Mouse (Mus musculus) embryonic facial prominence, embryonic 11.5 days (tissue): ENCODE measurements around the gene Ripply3. TPM values are rescaled to one million over a fixed set of nuclear protein-coding genes. Genes with fewer than 3 reads are reported as not detected.

ENCODE experiments used
- ATAC-seq: fragments of 200-750 bp; cut with Nextera tagmentation; replicated peaks from 2 replicates; pipeline ENCODE4 v1.8.0; 2017; ENCODE audit warnings: low read depth; ENCODE audit not compliant: insufficient number of reproducible peaks, low FRiP score, low TSS enrichment
- DNase-seq: peaks from one replicate; pipeline ENCODE4 v3.0.0-alpha.2; 2015; ENCODE audit warnings: low spot score
- H3K27ac ChIP-seq: fragments of 300-500 bp; sonication (generic); replicated peaks from 2 replicates; pipeline ENCODE4 v1.5.1; 2014; ENCODE audit warnings: mild to moderate bottlenecking, low read depth, low read length, control low read depth
- H3K27me3 ChIP-seq: fragments of 300-500 bp; sonication (generic); 2 replicates; pipeline ENCODE4 v1.6.1; 2014; ENCODE audit warnings: mild to moderate bottlenecking, low read length, moderate library complexity, mixed read lengths; ENCODE audit not compliant: control insufficient read depth, insufficient read depth
- H3K36me3 ChIP-seq: fragments of 300-500 bp; sonication (generic); replicated peaks from 2 replicates; pipeline ENCODE4 v1.6.1; 2014; ENCODE audit warnings: low read depth, mild to moderate bottlenecking, low read length, moderate library complexity, mixed read lengths; ENCODE audit not compliant: control insufficient read depth, insufficient read depth
- H3K4me1 ChIP-seq: fragments of 300-500 bp; sonication (generic); 2 replicates; pipeline ENCODE4 v1.6.1; 2014; ENCODE audit warnings: low read length, mixed read lengths; ENCODE audit not compliant: control insufficient read depth, insufficient read depth
- H3K4me2 ChIP-seq: fragments of 300-500 bp; sonication (generic); 2 replicates; pipeline ENCODE4 v1.6.1; 2014; ENCODE audit warnings: low read depth, mild to moderate bottlenecking, control low read depth, low read length, moderate library complexity
- H3K4me3 ChIP-seq: fragments of 300-500 bp; sonication (generic); 2 replicates; pipeline ENCODE4 v1.5.1; 2014; ENCODE audit warnings: low read depth, low read length, control low read depth
- H3K9ac ChIP-seq: fragments of 300-500 bp; sonication (generic); replicated peaks from 2 replicates; pipeline ENCODE4 v1.6.1; 2014; ENCODE audit warnings: mild to moderate bottlenecking, control low read depth, low read length
- H3K9me3 ChIP-seq: fragments of 300-500 bp; sonication (generic); replicated peaks from 2 replicates; pipeline ENCODE4 v1.6.1; 2016; ENCODE audit warnings: mild to moderate bottlenecking, low read length, inconsistent platforms, mixed read lengths; ENCODE audit not compliant: control insufficient read depth
- WGBS: fragments of 180-500 bp; shearing (Covaris S2); extraction: QIAGEN DNeasy Blood & Tissue Kit; methylation state at CpG from one replicate; pipeline ENCODE4 v1.1.7; 2014; 5-methylcytosine and 5-hydroxymethylcytosine counted together
- polyA plus RNA-seq: library from polyadenylated mRNA; unstranded; fragments of >200 nt; fragmentation: Nextera tagmentation; extraction: Ambion mirVana; gene quantifications from 2 replicates; pipeline ENCODE4 v1.2.1, GENCODE M21; 2014

Gene Ripply3
- polyA plus RNA-seq: 5.2 and 6.3 TPM in 2 replicates

DNA sequence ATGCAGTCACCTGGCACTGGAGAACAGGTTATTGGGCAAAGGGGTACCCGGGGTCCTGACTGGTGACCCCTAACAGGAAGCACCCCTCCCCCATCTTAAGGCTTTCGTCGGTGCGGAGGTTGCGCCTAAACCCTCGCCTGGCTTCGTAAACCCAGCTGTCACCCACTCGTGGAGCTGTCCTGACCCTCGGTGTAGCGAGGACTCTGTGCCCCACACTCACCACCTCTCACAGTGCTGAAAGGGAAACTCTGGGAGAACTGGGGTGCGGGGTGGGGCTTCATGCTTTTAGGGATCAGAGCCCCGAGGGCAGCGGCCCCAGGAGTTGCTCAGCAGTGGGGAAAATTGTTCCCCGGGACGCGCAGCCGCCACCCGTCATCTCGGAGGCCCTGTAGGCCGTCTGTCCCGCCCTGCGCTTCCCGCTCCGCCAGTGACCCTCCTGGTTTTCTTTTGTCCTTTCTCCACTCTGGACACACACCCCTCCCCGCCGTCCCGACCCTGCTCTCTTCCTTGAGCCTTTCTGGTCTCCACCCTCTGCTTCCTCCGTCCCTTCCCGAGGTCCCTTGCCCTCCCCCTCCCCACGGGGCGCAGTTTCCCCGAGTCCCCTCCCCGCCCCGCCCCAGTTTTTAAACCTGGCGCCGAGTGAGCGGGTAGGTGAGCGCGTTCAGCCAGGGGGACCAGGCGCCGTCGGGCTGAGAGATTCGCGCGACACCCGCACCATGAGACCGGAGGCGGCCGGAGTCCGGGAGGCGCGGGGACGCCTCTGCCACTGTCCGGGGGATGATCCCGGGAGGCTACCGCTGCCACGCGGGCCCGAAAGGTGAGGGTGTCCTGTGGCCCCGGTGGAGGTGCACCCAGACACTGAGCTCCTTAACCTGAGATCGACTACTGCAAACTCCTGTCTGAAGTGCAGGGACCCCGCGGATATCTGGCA is at the start of gene Ripply3:
Gene Ripply3, plus strand, starts transcription at position 640 of the 931 bp plus-strand sequence.
- peaks cover 16% of the 10 kb centered on the region for H3K27me3 ChIP-seq
- no peak within 1 kb of the TSS for H3K27ac ChIP-seq
- peak within 1 kb of the TSS; percentile 49 for H3K4me3 ChIP-seq
- peak within 1 kb of the TSS; percentile 85 for H3K4me2 ChIP-seq
- H3K4me1 ChIP-seq: no peaks in the 10 kb centered on the region; the same call in 1 of the 2 replicates
- H3K9me3 ChIP-seq: no peaks in the 10 kb centered on the region
- DNase-seq (peak; percentile 45), ATAC-seq (no peak)
- H3K9ac ChIP-seq: peak within 1 kb of the TSS; percentile 60
- WGBS: under 1% methylated on average over 62 of the region's 63 CpGs
- H3K36me3 ChIP-seq: no peaks in the 10 kb centered on the region

DNA sequence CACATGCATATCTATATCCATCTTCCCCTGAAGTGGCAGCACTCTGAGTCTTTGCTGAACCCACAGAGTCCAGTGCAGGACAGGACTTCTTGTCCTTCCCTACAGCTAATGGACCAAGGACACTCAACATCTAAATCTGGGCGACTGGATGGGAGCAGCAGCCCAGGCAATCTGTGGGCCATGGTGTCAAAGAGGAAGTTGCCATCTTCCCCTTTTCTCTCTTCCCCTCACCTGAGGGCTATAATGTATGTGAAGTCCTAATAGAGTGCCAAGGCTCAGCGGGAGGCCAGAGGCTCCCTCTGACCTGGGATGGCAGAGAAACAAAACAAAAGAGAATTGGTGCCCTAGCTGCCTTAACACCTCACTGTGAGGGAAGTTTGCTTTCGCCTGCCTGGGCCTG is 44.2 kb upstream of the Ripply3 start:
- Histone ChIP-seq H3K4me3 (no peak overlapping the region), H3K27ac (no peak overlapping the region), H3K9me3 (no peaks in the 10 kb centered on the region), H3K9ac (no peak overlapping the region), H3K36me3 (no peaks in the 10 kb centered on the region), H3K27me3 (no peaks in the 10 kb centered on the region), H3K4me1 (no peaks in the 10 kb centered on the region), H3K4me2 (no peak overlapping the region)
- 94% methylated on average over 3 of the region's 3 CpGs for WGBS
- ATAC-seq (no peak), DNase-seq (no peak)

DNA sequence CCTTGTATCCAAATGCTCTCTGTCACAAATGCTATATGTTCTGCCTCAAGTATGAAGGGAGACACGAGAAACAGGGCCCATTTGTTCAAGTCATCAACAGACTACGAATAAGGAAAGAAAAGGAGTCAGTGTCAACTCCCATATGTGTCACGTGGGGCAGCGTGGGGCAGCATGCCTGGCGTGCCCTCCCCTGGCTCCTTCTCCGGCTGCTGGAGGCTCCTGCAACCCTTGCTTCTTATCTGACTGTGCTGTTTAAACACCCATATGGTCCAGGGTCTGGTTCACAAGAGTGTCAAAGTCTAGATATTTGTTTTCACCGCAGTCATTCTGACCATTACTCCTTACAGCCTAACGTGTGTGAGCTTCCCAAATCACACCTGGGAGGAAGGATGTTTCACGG is 40.4 kb upstream of the Ripply3 start:
- Histone ChIP-seq H3K27ac (no peak overlapping the region), H3K9ac (no peak overlapping the region), H3K4me3 (no peak overlapping the region), H3K4me1 (no peaks in the 10 kb centered on the region), H3K27me3 (no peaks in the 10 kb centered on the region), H3K9me3 (no peaks in the 10 kb centered on the region), H3K4me2 (no peak overlapping the region), H3K36me3 (no peaks in the 10 kb centered on the region)
- ATAC-seq (no peak), DNase-seq (no peak)
- WGBS: 85% methylated on average over 9 of the region's 9 CpGs

DNA sequence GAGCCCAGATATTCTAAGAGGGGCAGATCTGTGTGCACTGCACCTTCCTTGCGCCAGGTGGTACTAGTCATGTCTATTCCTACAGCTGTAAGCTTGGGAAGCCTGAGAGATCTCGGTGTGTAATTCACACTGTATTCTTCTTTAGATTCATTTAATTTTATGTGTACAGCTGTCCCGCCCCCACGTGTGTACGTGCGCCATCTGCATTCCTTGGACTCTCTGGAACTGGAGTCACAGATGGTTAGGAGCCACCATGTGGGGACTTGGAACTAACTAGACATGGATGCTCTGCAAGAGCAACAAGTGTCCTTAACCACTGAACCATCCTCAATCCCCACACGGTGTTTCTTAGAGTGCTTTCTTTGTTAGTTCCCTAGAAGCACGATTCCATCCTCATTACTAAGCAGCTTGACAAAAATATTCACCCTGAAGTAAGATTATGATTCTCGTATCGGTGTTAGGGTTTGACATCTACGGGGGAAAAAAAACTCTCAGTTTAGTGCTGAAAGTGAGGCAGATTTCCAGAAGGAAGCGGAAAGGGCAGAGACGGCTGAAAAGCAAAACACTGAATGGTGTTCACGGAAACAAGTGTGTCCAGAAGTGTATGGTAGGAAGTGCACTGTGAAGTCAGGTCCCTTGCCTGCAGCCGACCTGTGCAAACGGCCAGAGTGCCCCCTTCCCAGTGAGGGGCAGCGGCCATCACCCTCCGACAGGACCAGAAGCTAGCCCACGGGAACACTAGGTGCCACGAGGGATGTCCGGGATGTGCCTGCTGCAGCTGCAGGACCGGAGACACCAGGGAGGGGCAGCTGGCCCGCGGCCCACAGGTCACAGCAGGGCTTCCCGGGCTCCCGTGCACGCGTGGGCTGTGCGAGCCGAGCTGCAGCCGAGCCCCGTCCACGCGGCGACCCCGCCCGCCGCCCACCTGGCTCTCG is 38.8 kb upstream of the Ripply3 start:
- ATAC-seq: peak; percentile 40; the same call in 1 of the 2 replicates
- 15% methylated on average over 39 of the region's 39 CpGs for WGBS
- Histone ChIP-seq H3K4me1 (no peaks in the 10 kb centered on the region), H3K9ac (peak overlapping the region; percentile 85), H3K9me3 (no peaks in the 10 kb centered on the region), H3K27ac (no peak overlapping the region; the same call in 1 of the 2 replicates), H3K36me3 (no peaks in the 10 kb centered on the region), H3K4me3 (peak overlapping the region; percentile 90), H3K4me2 (peak overlapping the region; percentile 92), H3K27me3 (no peaks in the 10 kb centered on the region)
- peak; percentile 44 for DNase-seq

DNA sequence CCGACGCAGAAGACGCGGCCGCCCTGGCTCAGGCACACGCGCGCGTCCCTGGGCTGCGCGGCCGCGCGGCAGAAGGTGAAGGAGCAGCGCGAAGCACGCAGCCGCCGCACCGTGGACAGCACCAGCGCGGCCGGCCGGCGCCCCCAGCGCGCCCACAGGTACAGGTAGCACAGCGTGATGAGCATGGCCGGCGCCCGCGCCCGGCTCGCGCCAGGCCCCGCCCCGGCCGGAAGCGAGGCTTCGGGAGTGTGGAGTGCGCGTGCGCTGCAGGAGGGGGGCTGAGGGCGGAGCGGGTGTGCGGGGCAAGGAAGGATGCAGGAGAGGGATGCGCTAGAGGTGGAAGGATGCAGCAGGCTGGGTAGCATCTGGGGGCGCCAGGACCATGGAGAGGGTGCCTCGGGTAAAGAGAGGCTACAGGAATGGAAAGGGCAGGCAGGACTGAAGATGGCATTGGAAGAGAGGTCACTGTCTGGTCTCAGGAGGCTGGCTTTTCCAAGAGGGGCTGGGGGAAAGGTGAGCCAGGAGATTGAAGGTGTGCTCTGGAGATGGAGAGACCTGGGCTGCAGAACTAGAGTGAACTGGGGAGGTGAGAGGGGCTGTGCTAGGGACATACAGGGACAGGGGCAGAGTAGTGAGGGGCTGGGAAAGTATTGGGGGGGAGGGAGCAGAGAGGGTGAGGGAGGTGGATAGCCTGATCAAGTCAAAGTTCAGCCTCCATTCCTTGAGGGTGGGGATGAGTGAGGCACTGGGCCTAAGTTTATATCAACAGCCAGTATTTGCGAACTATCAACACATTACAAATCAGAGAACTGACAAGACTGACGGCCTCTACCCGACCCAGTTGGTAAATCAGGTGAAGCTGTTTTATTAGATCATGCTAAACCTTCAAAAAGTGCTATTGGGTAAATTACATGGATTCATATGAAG is 37.9 kb upstream of the Ripply3 start:
- H3K27ac ChIP-seq: no peak overlapping the region; the same call in 1 of the 2 replicates
- 6% methylated on average over 42 of the region's 52 CpGs for WGBS
- peak overlapping the region; percentile 90 for H3K4me3 ChIP-seq
- peak overlapping the region; percentile 92 for H3K4me2 ChIP-seq
- H3K36me3 ChIP-seq: no peaks in the 10 kb centered on the region
- no peaks in the 10 kb centered on the region for H3K4me1 ChIP-seq
- H3K27me3 ChIP-seq: no peaks in the 10 kb centered on the region
- ATAC-seq (peak; percentile 93), DNase-seq (peak; percentile 90)
- peak overlapping the region; percentile 85 for H3K9ac ChIP-seq
- H3K9me3 ChIP-seq: no peaks in the 10 kb centered on the region

DNA sequence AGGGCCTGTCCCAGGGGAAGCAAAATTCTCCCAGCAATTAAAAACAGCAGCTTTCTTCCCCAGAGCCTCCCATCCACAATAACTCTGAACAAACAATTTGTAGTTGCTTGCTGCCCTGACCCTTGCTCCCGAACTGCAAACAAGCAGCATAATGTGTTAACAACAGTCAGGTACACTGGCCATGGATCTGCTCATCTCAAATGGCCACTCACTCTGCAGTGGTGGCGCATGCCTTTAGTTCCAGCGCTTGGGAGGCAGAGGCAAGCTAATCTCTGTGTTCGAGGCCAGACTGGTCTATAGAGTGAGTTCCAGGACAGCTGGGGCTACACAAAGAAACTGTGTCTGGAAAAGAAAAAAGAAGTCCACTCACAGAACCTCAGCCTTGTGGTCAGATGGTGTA is 37.1 kb upstream of the Ripply3 start:
- no peak for ATAC-seq
- H3K4me3 ChIP-seq: no peak overlapping the region
- WGBS: 84% methylated on average over 4 of the region's 4 CpGs

DNA sequence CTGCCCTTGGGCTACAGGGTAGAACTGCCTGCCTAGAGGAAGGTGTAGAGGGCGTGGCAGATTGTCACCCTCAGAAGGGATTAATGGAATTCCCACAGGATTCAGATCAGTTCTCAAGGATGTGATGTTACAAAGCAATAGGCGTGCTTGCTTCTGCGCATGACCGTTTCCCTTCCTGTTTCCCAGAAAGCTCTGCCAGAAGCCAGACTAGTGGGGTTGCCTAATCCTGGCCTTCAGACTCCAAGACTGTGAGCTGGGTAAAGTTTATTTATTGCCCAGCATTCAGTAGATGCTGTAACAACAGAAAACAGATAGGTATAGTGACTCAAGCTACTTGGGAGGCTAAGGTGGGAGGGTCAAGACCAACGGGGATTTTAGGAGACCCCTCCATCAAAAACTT is 30.1 kb upstream of the Ripply3 start:
- Histone ChIP-seq H3K27me3 (peaks cover 1% of the 10 kb centered on the region; the same call in 1 of the 2 replicates), H3K9me3 (no peaks in the 10 kb centered on the region), H3K4me3 (no peak overlapping the region), H3K9ac (no peak overlapping the region), H3K36me3 (no peaks in the 10 kb centered on the region), H3K4me1 (no peaks in the 10 kb centered on the region; the same call in 1 of the 2 replicates), H3K27ac (no peak overlapping the region), H3K4me2 (no peak overlapping the region)
- WGBS: 86% methylated on average over 5 of the region's 5 CpGs
- no peak for DNase-seq
- no peak for ATAC-seq

More for the DNA sequence above, 37.1 kb upstream of the Ripply3 start:
- H3K4me1 ChIP-seq: no peaks in the 10 kb centered on the region
- no peak overlapping the region for H3K27ac ChIP-seq
- no peak overlapping the region for H3K9ac ChIP-seq
- H3K9me3 ChIP-seq: no peaks in the 10 kb centered on the region
- no peaks in the 10 kb centered on the region for H3K36me3 ChIP-seq
- DNase-seq: no peak
- H3K27me3 ChIP-seq: no peaks in the 10 kb centered on the region
- no peak overlapping the region for H3K4me2 ChIP-seq
